ENCODE assay signal across 10 mouse cellular contexts in the genomic region with DNA sequence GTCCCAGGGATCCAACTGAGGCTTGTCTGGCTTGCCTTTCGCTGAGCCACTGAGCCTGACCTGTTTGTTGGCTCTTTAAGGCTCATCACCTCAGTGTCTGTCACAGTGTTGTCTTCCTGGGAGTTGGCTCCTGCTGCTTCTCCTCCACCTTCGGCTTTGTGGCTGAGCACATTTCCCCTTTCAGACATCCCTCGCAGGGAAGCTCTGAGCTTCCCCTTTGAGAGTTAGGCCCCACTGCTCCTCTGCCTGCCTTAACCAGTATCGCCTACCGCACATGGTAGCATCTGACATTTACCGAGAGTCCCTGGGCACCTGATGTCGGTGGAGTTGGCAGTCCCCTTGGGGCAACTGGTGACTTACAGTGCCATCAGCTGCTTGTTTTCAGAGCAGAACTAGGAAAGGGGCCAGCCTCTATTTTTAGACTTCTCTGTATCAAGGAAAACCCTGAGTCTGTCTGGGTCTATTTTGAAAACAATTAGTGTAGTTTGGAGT. TPM values are rescaled to one million over a fixed set of nuclear protein-coding genes. Genes with fewer than 3 reads are reported as not detected.
DNase-seq lines count a peak whose midpoint lies in the region; ATAC-seq and TF ChIP-seq lines count a peak whose summit lies in the region.
"Had no signal": no experiment of that assay in that cellular context is flagged by ENCODE, and none has a peak within 500 bp of the region (broad histone marks: within the 10 kb centered on the region; RNA-seq: fewer than 3 reads in every experiment).

No protein-coding gene starts in this region.

- H3K9me3 ChIP-seq in heart, embryonic 12.5 days (replicated peaks), result no peaks in the 10 kb centered on the region
- H3K9me3 ChIP-seq: neural tube, embryonic 12.5 days had no signal

- DNase-seq in layer of hippocampus, postnatal 10 days (ENCODE audit: low spot score in 2 of 2), result peak; percentile 35 to 48
- no peak for DNase-seq in layer of hippocampus, adult 8-10 months (ENCODE audit: low spot score in 2 of 2)
- peak; percentile 67 to 79 for DNase-seq in cerebellum, postnatal 25 days
- DNase-seq in spleen, adult 2 months (ENCODE audit: low read depth in 1 of 2, low spot score in 2 of 2), result peak; percentile 26 to 74
- no peak for DNase-seq in frontal cortex, adult 2 months (ENCODE audit: extremely low spot score in 1 of 2, low spot score in 1 of 2)
- DNase-seq in urinary bladder, adult 18-20 months (ENCODE audit: low spot score in 2 of 2), result no peak
- DNase-seq: lung, embryonic 14.5 days had no signal

- ATAC-seq in heart, embryonic 12.5 days (ENCODE audit: insufficient number of reproducible peaks, low FRiP score), result no peak
- ATAC-seq in frontal cortex, adult (ENCODE audit: low TSS enrichment), result no peak

- WGBS in heart, embryonic 12.5 days, result 34% methylated on average over 7 of the region's 7 CpGs
- 16% methylated on average over 7 of the region's 7 CpGs for WGBS in spleen, adult 2 months

- TF ChIP-seq CTCF in spleen, adult 2 months (IDR thresholded peaks at IDR 0.05; ENCODE audit: extremely low read depth, insufficient read depth, insufficient read length, insufficient replicate concordance), result no peak

- peaks cover 31% of the 10 kb centered on the region for H3K4me1 ChIP-seq in heart, embryonic 12.5 days (replicated peaks)
- H3K4me1 ChIP-seq in spleen, adult 2 months (ENCODE audit: control insufficient read depth, insufficient read depth, insufficient read length), result peaks cover 6% of the 10 kb centered on the region; the same call in 1 of the 2 replicates
- H3K4me1 ChIP-seq: neural tube, embryonic 12.5 days had no signal

- no peaks in the 10 kb centered on the region for H3K36me3 ChIP-seq in heart, embryonic 12.5 days
- H3K36me3 ChIP-seq in spleen, adult 2 months (ENCODE audit: control insufficient read depth, insufficient read depth, low read length), result no peaks in the 10 kb centered on the region
- H3K36me3 ChIP-seq: neural tube, embryonic 12.5 days had no signal

- peak overlapping the region; percentile 40; the same call in 1 of the 2 replicates for H3K27ac ChIP-seq in heart, embryonic 12.5 days (ENCODE audit: poor library complexity, severe bottlenecking)
- peak overlapping the region; percentile 52; the same call in 1 of the 2 replicates for H3K27ac ChIP-seq in spleen, adult 2 months (ENCODE audit: insufficient read depth, low read length)
- H3K27ac ChIP-seq: neural tube, embryonic 12.5 days had no signal

- no peaks in the 10 kb centered on the region for H3K27me3 ChIP-seq in heart, embryonic 12.5 days (replicated peaks)
- peaks cover 3% of the 10 kb centered on the region; the same call in 1 of the 2 replicates for H3K27me3 ChIP-seq in spleen, adult 2 months (ENCODE audit: control insufficient read depth, insufficient read depth, low read length)
- H3K27me3 ChIP-seq: neural tube, embryonic 12.5 days had no signal

- no peak for TF ChIP-seq POLR2A in spleen, adult 2 months (IDR thresholded peaks at IDR 0.05; ENCODE audit: low read depth, low read length)

- peak overlapping the region; percentile 17; the same call in 1 of the 2 replicates for H3K4me2 ChIP-seq in heart, embryonic 12.5 days
- H3K4me2 ChIP-seq: lung, embryonic 14.5 days; neural tube, embryonic 12.5 days had no signal

- H3K4me3 ChIP-seq in heart, embryonic 12.5 days, result no peak overlapping the region
- no peak overlapping the region for H3K4me3 ChIP-seq in spleen, adult 2 months (ENCODE audit: extremely low read depth, insufficient read depth, insufficient read length)
- H3K4me3 ChIP-seq: neural tube, embryonic 12.5 days had no signal

- no peak overlapping the region for H3K9ac ChIP-seq in heart, embryonic 12.5 days
- H3K9ac ChIP-seq: lung, embryonic 14.5 days; neural tube, embryonic 12.5 days had no signal

RNA-seq across cellular contexts. Expression of a gene that starts 2.4 kb away (rescaled TPM):
- total RNA-seq in layer of hippocampus, postnatal 10 days (2021), result 1 to 10 TPM; 1.3 to 1.7 TPM
- total RNA-seq in layer of hippocampus, adult 8-10 months (2022), result 1 to 10 TPM; 4.2 to 7.6 (median 5.8) TPM
- 5.1 and 5.8 TPM in 2 replicates for polyA plus RNA-seq in heart, embryonic 12.5 days (2016; fragmentation: Nextera tagmentation; extraction: Ambion mirVana)
- polyA plus RNA-seq in spleen, adult 2 months (2012; rRNA removed), result 5.6 and 8.6 TPM in 2 replicates
- polyA plus RNA-seq in frontal cortex, adult 2 months (2012; rRNA removed), result 3.3 and 4.1 TPM in 2 replicates

Comparison
In these comparisons a context has a peak if more than half of its experiments do, and no peak if none do; other contexts are left out.
1. DNase-seq: peak in layer of hippocampus, postnatal 10 days (2 of 2), cerebellum, postnatal 25 days (2 of 2) and spleen, adult 2 months (2 of 2); none in layer of hippocampus, adult 8-10 months (0 of 2), frontal cortex, adult 2 months (0 of 2) and urinary bladder, adult 18-20 months (0 of 2).